Mouse (Mus musculus) myocyte (in vitro differentiated cells): ENCODE measurements around the gene Cog8. TPM values are rescaled to one million over a fixed set of nuclear protein-coding genes. Genes with fewer than 3 reads are reported as not detected.

Source experiments
- H3K27me3 ChIP-seq: one replicate; pipeline ENCODE4 v1.6.1; 2011; ENCODE audit not compliant: control insufficient read depth, insufficient read depth, insufficient read length
- H3K36me3 ChIP-seq: one replicate; pipeline ENCODE4 v1.6.1; 2011; ENCODE audit not compliant: control insufficient read depth, insufficient read depth
- H3K4me2 ChIP-seq: one replicate; pipeline ENCODE4 v1.6.1; 2011; ENCODE audit warnings: low read depth, control low read depth
- H3K4me3 ChIP-seq: one replicate; pipeline ENCODE4 v1.5.1; 2011; ENCODE audit warnings: mild to moderate bottlenecking, control low read depth, moderate library complexity
- H3K79me2 ChIP-seq: one replicate; pipeline ENCODE4 v1.6.1; 2011; ENCODE audit not compliant: control insufficient read depth, insufficient read depth
- H3ac ChIP-seq: one replicate; pipeline ENCODE4 v1.6.1; 2011; ENCODE audit not compliant: control insufficient read depth, insufficient read length
- CEBPB ChIP-seq: IDR thresholded peaks from 2 replicates; pipeline ENCODE4 v1.6.1; 2011; ENCODE audit warnings: mild to moderate bottlenecking, moderate library complexity; ENCODE audit not compliant: poor library complexity, insufficient read depth, severe bottlenecking
- E2F4 ChIP-seq: IDR thresholded peaks from one replicate; pipeline ENCODE4 v1.6.1; 2011; ENCODE audit warnings: mild to moderate bottlenecking, control low read depth, moderate library complexity; ENCODE audit not compliant: insufficient read depth
- MAX ChIP-seq: IDR thresholded peaks from one replicate; pipeline ENCODE4 v1.6.1; 2011; ENCODE audit warnings: low read depth, mild to moderate bottlenecking, control low read depth
- MYOD1 ChIP-seq, 3 experiments: IDR thresholded peaks; one replicate each; pipeline ENCODE4 v1.6.1; 2011; ENCODE audit warnings: control low read depth in 2 of 3, low read depth in 2 of 3, mild to moderate bottlenecking in 2 of 3, moderate library complexity in 1 of 3; ENCODE audit not compliant: insufficient read length in 2 of 3, control insufficient read depth in 1 of 3
- MYOG ChIP-seq, 3 experiments: IDR thresholded peaks; one replicate each; pipeline ENCODE4 v1.6.1; 2011; ENCODE audit warnings: control low read depth in 2 of 3, low read depth in 2 of 3, mild to moderate bottlenecking in 2 of 3; ENCODE audit not compliant: insufficient read length in 2 of 3, control insufficient read depth in 1 of 3, insufficient read depth in 1 of 3
- POLR2A ChIP-seq: IDR thresholded peaks from one replicate; pipeline ENCODE4 v1.6.1; 2011; ENCODE audit warnings: low read depth, mild to moderate bottlenecking, control low read depth, moderate library complexity; ENCODE audit not compliant: insufficient read length
- POLR2AphosphoS2 ChIP-seq: IDR thresholded peaks from one replicate; pipeline ENCODE4 v1.6.1; 2011; ENCODE audit warnings: low read depth, control low read depth; ENCODE audit not compliant: insufficient read length
- REST ChIP-seq: IDR thresholded peaks from one replicate; pipeline ENCODE4 v1.6.1; 2011; ENCODE audit warnings: mild to moderate bottlenecking, control low read depth, moderate library complexity; ENCODE audit not compliant: insufficient read depth, insufficient read length
- SRF ChIP-seq: IDR thresholded peaks from one replicate; pipeline ENCODE4 v1.6.1; 2011; ENCODE audit warnings: low read depth; ENCODE audit not compliant: control insufficient read depth, insufficient read length
- TCF12 ChIP-seq: IDR thresholded peaks from one replicate; pipeline ENCODE4 v1.6.1; 2011; ENCODE audit warnings: mild to moderate bottlenecking, control low read depth; ENCODE audit not compliant: poor library complexity, insufficient read depth, severe bottlenecking
- TCF3 ChIP-seq: IDR thresholded peaks from one replicate; pipeline ENCODE4 v1.6.1; 2011; ENCODE audit warnings: low read depth, control low read depth; ENCODE audit not compliant: insufficient read length
- USF1 ChIP-seq: IDR thresholded peaks from one replicate; pipeline ENCODE4 v1.6.1; 2011; ENCODE audit warnings: low read depth, mild to moderate bottlenecking, control low read depth, moderate library complexity
- polyA plus RNA-seq: library from polyadenylated mRNA; unstranded; fragments of >200 nt; fragmentation: generic; extraction: Trizol; gene quantifications from one replicate; pipeline ENCODE4 v1.2.1, GENCODE M21; 2012; ENCODE audit warnings: missing spikeins

Cog8 gene
- polyA plus RNA-seq = 28.3 TPM

- Histone ChIP-seq H3K4me2 (peak within 1 kb of the TSS; percentile 88), H3K79me2 (peaks cover 34% of the 10 kb centered on the region), H3K27me3 (no peaks in the 10 kb centered on the region), H3K4me3 (peak within 1 kb of the TSS; percentile 93), H3ac (peak within 1 kb of the TSS; percentile 76), H3K36me3 (peaks cover 23% of the 10 kb centered on the region)
- no peak for TF ChIP-seq TCF3
- TF ChIP-seq MYOG (IDR thresholded peaks at IDR 0.05; ENCODE audit: control insufficient read depth in 1 of 3, insufficient read depth in 1 of 3, insufficient read length in 2 of 3, low read depth in 2 of 3) = no peak
- TF ChIP-seq E2F4 = no peak
- TF ChIP-seq POLR2A = peak; percentile 81
- no peak for TF ChIP-seq MAX
- TF ChIP-seq TCF12 = no peak
- TF ChIP-seq USF1 = no peak
- no peak for TF ChIP-seq SRF
- no peak for TF ChIP-seq REST
- no peak for TF ChIP-seq MYOD1 (IDR thresholded peaks at IDR 0.05; ENCODE audit: control insufficient read depth in 1 of 3, insufficient read length in 2 of 3, low read depth in 2 of 3)
- peak; percentile 67 for TF ChIP-seq POLR2AphosphoS2
- TF ChIP-seq CEBPB = no peak
These were observed at the start of gene Cog8, which contains the start of gene Nip7 for GRCm38 (mm10) chr8:107056076-107056972. TSS of gene Cog8 (minus strand) at chr8:107056689. TSS of gene Nip7 (plus strand) at chr8:107056877.

DNA sequence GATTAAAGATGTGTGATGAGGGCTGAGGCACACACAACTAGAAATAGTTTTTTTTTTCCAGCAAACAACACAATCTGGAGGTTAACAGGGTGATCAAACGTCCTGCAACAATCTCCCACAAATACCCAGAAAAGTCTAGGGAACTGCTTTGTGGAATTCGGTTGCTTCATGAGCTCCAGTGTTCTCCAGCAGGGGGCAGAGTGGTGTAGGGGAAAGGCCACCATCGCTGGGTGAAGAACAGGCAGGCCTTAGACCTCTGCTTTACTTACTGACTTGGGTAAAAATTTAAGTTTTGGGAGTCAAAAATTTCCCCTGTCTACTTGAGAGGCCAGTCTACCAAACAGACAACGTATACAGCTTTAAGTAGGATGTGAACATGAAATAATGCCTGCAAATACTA lies 48.1 kb upstream of the Cog8 start:
- H3K79me2 ChIP-seq = no peaks in the 10 kb centered on the region
- no peak for TF ChIP-seq E2F4
- no peak for TF ChIP-seq POLR2A
- TF ChIP-seq CEBPB = no peak
- TF ChIP-seq SRF = no peak
- no peak for TF ChIP-seq TCF12
- TF ChIP-seq TCF3 = no peak
- no peak for TF ChIP-seq POLR2AphosphoS2
- no peak for TF ChIP-seq MAX
- TF ChIP-seq USF1 = no peak
- no peak for TF ChIP-seq MYOD1 (IDR thresholded peaks at IDR 0.05; ENCODE audit: control insufficient read depth in 1 of 3, insufficient read length in 2 of 3, low read depth in 2 of 3)
- no peak for TF ChIP-seq REST
- TF ChIP-seq MYOG (IDR thresholded peaks at IDR 0.05; ENCODE audit: control insufficient read depth in 1 of 3, insufficient read depth in 1 of 3, insufficient read length in 2 of 3, low read depth in 2 of 3) = no peak
- H3K36me3 ChIP-seq = no peaks in the 10 kb centered on the region
- H3K27me3 ChIP-seq = no peaks in the 10 kb centered on the region
- H3K4me2 ChIP-seq = no peak overlapping the region
- no peak overlapping the region for H3K4me3 ChIP-seq
- no peak overlapping the region for H3ac ChIP-seq

- Histone ChIP-seq H3K36me3 (no peaks in the 10 kb centered on the region), H3K4me3 (no peak overlapping the region), H3K27me3 (no peaks in the 10 kb centered on the region), H3K4me2 (no peak overlapping the region), H3ac (no peak overlapping the region), H3K79me2 (peaks cover 12% of the 10 kb centered on the region)
- TF ChIP-seq SRF (no peak), POLR2AphosphoS2 (no peak), CEBPB (peak; percentile 33; the same call in 1 of the 2 replicates)
These were observed 44.1 kb upstream of the Cog8 start for GRCm38 (mm10) chr8:107100635-107101034.

- peaks cover 45% of the 10 kb centered on the region for H3K79me2 ChIP-seq
- H3K36me3 ChIP-seq = peaks cover 5% of the 10 kb centered on the region
- peak; percentile 80 for TF ChIP-seq E2F4
- peak; percentile 5 for TF ChIP-seq POLR2A
- no peak for TF ChIP-seq MYOG (IDR thresholded peaks at IDR 0.05; ENCODE audit: control insufficient read depth in 1 of 3, insufficient read depth in 1 of 3, insufficient read length in 2 of 3, low read depth in 2 of 3)
- no peak for TF ChIP-seq MAX
- H3K4me2 ChIP-seq = peak within 1 kb of the TSS; percentile 82
- H3ac ChIP-seq = peak within 1 kb of the TSS; percentile 56
- no peaks in the 10 kb centered on the region for H3K27me3 ChIP-seq
- H3K4me3 ChIP-seq = peak within 1 kb of the TSS; percentile 52
These were observed 40.0 kb upstream of the Cog8 start, which contains the start of gene Terf2 for GRCm38 (mm10) chr8:107096366-107097036. TSS of gene Terf2 (minus strand) at chr8:107096547.
